Mouse (Mus musculus): Measurements from ENCODE around the gene Ctdnep1. TPM values are rescaled to one million over a fixed set of nuclear protein-coding genes. Genes with fewer than 3 reads are reported as not detected.

Ctdnep1 gene
- polyA plus RNA-seq, 1 experiment from 2014 or later, result 24.4 TPM

DNA sequence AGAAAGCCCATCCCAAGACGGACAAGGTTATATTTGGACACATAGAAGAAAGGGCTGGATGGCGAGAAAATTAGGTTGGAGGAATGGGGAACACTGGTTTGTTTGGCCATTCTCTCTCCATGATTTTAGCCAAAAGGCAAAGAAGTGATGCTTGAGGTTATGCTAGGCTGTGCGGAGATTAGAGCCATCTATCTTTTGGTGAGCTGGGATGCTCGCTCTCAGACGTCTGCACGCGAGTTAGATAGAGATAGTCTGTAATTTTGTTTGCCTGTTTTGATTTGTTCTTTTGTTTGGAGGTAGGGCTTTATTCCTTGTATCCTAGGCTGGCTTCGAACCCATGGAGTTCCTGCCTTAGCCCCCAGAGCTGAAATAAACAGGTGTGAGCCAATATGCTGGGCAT is 20.2 kb downstream of the Ctdnep1 start:
- no peak for DNase-seq
- Histone ChIP-seq H3K4me1 (ENCODE audit: control insufficient read depth, insufficient read depth, low read length) (peaks cover 32% of the 10 kb centered on the region), H3K27me3 (ENCODE audit: control insufficient read depth, insufficient read depth, low read length) (no peaks in the 10 kb centered on the region), H3K4me3 (replicated peaks; ENCODE audit: low read depth, low read length) (peak overlapping the region; percentile 83), H3K4me2 (ENCODE audit: low read length) (peak overlapping the region; percentile 85), H3K9me3 (ENCODE audit: control insufficient read depth, low read length) (no peaks in the 10 kb centered on the region), H3K36me3 (ENCODE audit: control insufficient read depth, insufficient read depth, low read length) (peaks cover 38% of the 10 kb centered on the region), H3K9ac (replicated peaks; ENCODE audit: low read length) (peak overlapping the region; percentile 67), H3K27ac (replicated peaks; ENCODE audit: low read depth, low read length) (peak overlapping the region; percentile 96)
- no peak for ATAC-seq (ENCODE audit: low FRiP score, low TSS enrichment)
- WGBS, result 11% methylated on average over 8 of the region's 8 CpGs

DNA sequence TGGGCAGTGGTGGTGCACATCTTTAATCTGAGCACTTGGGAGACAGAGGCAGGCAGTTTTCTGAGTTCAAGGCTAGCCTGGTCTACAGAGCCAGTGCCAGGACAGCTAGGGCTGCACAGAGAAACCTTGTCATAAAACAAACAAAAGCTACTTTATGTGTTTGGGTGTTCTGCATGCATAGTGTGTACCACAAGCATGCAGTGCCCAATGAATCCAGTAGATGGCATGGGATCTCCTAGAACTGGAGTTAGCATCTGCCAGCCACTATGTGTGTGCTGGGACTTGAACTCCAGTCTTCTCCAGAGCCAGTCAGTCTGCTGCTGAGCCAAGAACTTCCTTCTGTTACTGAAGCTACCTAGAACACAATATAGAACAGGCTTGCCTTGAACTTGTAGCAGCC is 20.9 kb downstream of the Ctdnep1 start:
- H3K4me2 ChIP-seq (ENCODE audit: low read length), result peak overlapping the region; percentile 85
- no peak for ATAC-seq (ENCODE audit: low FRiP score, low TSS enrichment)
- H3K4me1 ChIP-seq (ENCODE audit: control insufficient read depth, insufficient read depth, low read length), result peaks cover 32% of the 10 kb centered on the region
- H3K9ac ChIP-seq (replicated peaks; ENCODE audit: low read length), result no peak overlapping the region; the same call in 1 of the 2 replicates
- peaks cover 45% of the 10 kb centered on the region for H3K36me3 ChIP-seq (ENCODE audit: control insufficient read depth, insufficient read depth, low read length)
- H3K9me3 ChIP-seq (ENCODE audit: control insufficient read depth, low read length), result no peaks in the 10 kb centered on the region
- H3K27me3 ChIP-seq (ENCODE audit: control insufficient read depth, insufficient read depth, low read length), result no peaks in the 10 kb centered on the region
- peak overlapping the region; percentile 83 for H3K4me3 ChIP-seq (replicated peaks; ENCODE audit: low read depth, low read length)
- DNase-seq, result peak; percentile 64
- no peak overlapping the region for H3K27ac ChIP-seq (replicated peaks; ENCODE audit: low read depth, low read length)

DNA sequence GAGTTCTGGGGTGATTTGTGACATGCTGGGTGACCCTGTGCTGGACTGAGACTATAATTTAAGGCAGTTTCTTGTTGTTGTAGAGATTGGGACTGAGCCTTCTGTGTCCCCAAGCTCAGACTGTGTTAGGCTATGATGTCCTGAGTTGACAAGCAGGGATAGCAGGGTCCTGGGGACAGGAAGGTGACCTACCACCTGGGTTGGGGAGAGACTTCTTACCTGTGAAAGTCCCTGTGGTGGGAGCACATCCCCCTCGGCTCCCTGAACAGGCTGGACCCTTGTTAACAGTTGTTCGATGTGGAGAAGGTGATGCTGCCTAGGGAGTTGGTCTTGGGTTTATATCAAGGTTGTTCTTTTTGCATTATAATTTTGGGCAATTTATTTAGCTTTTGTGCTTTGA is 21.5 kb downstream of the Ctdnep1 start:
- Histone ChIP-seq H3K36me3 (ENCODE audit: control insufficient read depth, insufficient read depth, low read length) (peaks cover 51% of the 10 kb centered on the region), H3K9ac (replicated peaks; ENCODE audit: low read length) (peak overlapping the region; percentile 29; the same call in 1 of the 2 replicates), H3K4me1 (ENCODE audit: control insufficient read depth, insufficient read depth, low read length) (peaks cover 32% of the 10 kb centered on the region)

DNA sequence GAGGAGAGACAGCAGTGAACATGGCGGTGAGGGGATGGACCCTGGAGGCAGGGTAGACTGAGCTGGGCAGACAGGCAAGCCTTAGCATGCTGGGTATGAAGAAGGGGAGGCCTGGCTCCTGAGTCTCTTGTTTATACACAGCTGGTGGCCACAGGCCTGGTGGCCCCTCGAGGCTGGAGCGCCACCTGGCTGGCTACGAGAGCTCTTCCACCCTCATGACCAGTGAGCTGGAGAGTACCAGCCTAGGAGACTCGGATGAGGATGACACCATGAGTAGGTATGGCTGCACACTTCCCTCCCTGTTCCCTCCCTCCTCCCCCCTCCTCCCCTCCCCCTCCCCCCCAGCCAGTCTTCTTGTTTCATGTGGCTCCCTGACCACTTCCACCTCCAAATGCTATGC is 24.6 kb downstream of the Ctdnep1 start:
- ATAC-seq (ENCODE audit: low FRiP score, low TSS enrichment) (no peak), DNase-seq (peak; percentile 43)
- WGBS, result 48% methylated on average over 5 of the region's 5 CpGs
- Histone ChIP-seq H3K4me1 (ENCODE audit: control insufficient read depth, insufficient read depth, low read length) (peaks cover 22% of the 10 kb centered on the region), H3K27ac (replicated peaks; ENCODE audit: low read depth, low read length) (no peak overlapping the region), H3K4me3 (replicated peaks; ENCODE audit: low read depth, low read length) (no peak overlapping the region), H3K9me3 (ENCODE audit: control insufficient read depth, low read length) (no peaks in the 10 kb centered on the region), H3K27me3 (ENCODE audit: control insufficient read depth, insufficient read depth, low read length) (no peaks in the 10 kb centered on the region), H3K9ac (replicated peaks; ENCODE audit: low read length) (no peak overlapping the region), H3K36me3 (ENCODE audit: control insufficient read depth, insufficient read depth, low read length) (peaks cover 62% of the 10 kb centered on the region), H3K4me2 (ENCODE audit: low read length) (no peak overlapping the region)

More for the DNA sequence above, 21.5 kb downstream of the Ctdnep1 start:
- ATAC-seq (ENCODE audit: low FRiP score, low TSS enrichment), result no peak
- Histone ChIP-seq H3K27me3 (ENCODE audit: control insufficient read depth, insufficient read depth, low read length) (no peaks in the 10 kb centered on the region), H3K27ac (replicated peaks; ENCODE audit: low read depth, low read length) (no peak overlapping the region), H3K4me3 (replicated peaks; ENCODE audit: low read depth, low read length) (peak overlapping the region; percentile 83; the same call in 1 of the 2 replicates), H3K4me2 (ENCODE audit: low read length) (peak overlapping the region; percentile 85), H3K9me3 (ENCODE audit: control insufficient read depth, low read length) (no peaks in the 10 kb centered on the region)
- DNase-seq, result no peak
- 95% methylated on average over 2 of the region's 2 CpGs for WGBS

DNA sequence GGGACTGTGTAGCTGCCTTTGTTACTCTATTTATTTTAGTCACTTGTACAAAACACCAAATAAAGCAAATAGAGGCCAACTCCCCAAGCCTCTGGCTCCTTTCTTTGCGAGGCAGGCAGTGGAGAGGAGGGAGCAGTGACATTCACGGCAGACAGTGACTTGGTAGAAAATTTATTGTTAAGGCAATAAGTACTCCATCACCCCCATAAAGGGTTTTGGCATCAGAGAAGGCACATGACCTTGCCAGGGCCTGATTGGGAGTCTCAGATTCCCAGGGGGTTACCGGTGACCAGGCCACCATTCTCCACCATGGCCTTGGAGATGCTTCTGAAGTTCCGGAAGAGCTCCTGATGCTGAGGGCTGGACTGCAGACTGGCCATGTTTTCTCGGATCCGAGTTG is 29.1 kb downstream of the Ctdnep1 start:
- Histone ChIP-seq H3K36me3 (ENCODE audit: control insufficient read depth, insufficient read depth, low read length) (peaks cover 92% of the 10 kb centered on the region), H3K4me1 (ENCODE audit: control insufficient read depth, insufficient read depth, low read length) (peaks cover 7% of the 10 kb centered on the region), H3K27ac (replicated peaks; ENCODE audit: low read depth, low read length) (no peak overlapping the region), H3K27me3 (ENCODE audit: control insufficient read depth, insufficient read depth, low read length) (no peaks in the 10 kb centered on the region), H3K4me3 (replicated peaks; ENCODE audit: low read depth, low read length) (no peak overlapping the region), H3K9me3 (ENCODE audit: control insufficient read depth, low read length) (no peaks in the 10 kb centered on the region), H3K9ac (replicated peaks; ENCODE audit: low read length) (no peak overlapping the region), H3K4me2 (ENCODE audit: low read length) (no peak overlapping the region)
- ATAC-seq (ENCODE audit: low FRiP score, low TSS enrichment) (no peak), DNase-seq (no peak)
- 91% methylated on average over 6 of the region's 6 CpGs for WGBS

DNA sequence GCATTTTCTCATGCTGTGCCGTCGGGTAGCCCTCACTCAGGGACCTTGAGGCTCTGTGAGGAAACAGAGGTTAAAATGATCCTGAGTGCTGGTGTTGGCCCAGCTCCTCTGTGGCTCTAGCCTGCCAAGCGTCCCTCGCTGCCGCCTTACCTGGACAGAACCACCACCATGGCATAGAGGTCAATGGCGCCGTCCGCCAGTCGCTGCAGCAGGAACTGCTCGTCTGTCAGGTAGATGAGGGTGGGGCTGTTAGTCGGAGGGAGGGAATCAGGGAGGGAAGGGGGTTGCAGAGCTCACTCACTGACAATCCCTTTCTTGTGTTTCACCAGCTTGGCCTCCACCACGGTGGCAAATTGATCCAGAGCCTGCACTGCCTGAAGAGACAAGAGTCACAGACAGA is 29.6 kb downstream of the Ctdnep1 start:
- no peak overlapping the region for H3K27ac ChIP-seq (replicated peaks; ENCODE audit: low read depth, low read length)
- no peak for ATAC-seq (ENCODE audit: low FRiP score, low TSS enrichment)
- H3K9me3 ChIP-seq (ENCODE audit: control insufficient read depth, low read length), result no peaks in the 10 kb centered on the region
- H3K4me1 ChIP-seq (ENCODE audit: control insufficient read depth, insufficient read depth, low read length), result peaks cover 10% of the 10 kb centered on the region
- no peak overlapping the region for H3K4me3 ChIP-seq (replicated peaks; ENCODE audit: low read depth, low read length)
- H3K27me3 ChIP-seq (ENCODE audit: control insufficient read depth, insufficient read depth, low read length), result no peaks in the 10 kb centered on the region
- no peak for DNase-seq
- no peak overlapping the region for H3K4me2 ChIP-seq (ENCODE audit: low read length)
- H3K9ac ChIP-seq (replicated peaks; ENCODE audit: low read length), result no peak overlapping the region
- H3K36me3 ChIP-seq (ENCODE audit: control insufficient read depth, insufficient read depth, low read length), result peaks cover 87% of the 10 kb centered on the region
- 87% methylated on average over 12 of the region's 12 CpGs for WGBS

DNA sequence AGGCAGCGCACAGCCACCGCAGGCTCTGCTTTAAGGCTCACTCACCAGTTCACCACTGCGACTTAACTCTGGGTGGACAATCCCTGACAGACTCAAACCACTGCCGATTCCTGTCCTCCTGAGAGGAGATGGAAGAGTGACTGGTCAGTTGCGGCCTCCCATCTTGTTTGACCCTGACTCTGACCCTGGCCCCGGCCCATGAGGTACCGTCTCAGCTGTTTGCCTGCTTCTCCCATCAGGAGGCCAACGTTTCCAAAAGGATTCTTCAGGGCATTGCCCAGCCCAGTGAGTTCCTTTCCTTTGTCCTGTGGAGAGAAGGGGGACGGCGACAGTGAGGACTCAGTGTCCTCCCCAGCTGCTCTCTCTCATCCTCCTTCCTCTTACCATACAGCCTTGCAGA is 30.0 kb downstream of the Ctdnep1 start:
- DNase-seq, result no peak
- H3K4me1 ChIP-seq (ENCODE audit: control insufficient read depth, insufficient read depth, low read length), result peaks cover 10% of the 10 kb centered on the region
- no peak for ATAC-seq (ENCODE audit: low FRiP score, low TSS enrichment)
- H3K9ac ChIP-seq (replicated peaks; ENCODE audit: low read length), result no peak overlapping the region
- H3K4me3 ChIP-seq (replicated peaks; ENCODE audit: low read depth, low read length), result no peak overlapping the region
- H3K36me3 ChIP-seq (ENCODE audit: control insufficient read depth, insufficient read depth, low read length), result peaks cover 83% of the 10 kb centered on the region
- no peaks in the 10 kb centered on the region for H3K9me3 ChIP-seq (ENCODE audit: control insufficient read depth, low read length)
- H3K27ac ChIP-seq (replicated peaks; ENCODE audit: low read depth, low read length), result no peak overlapping the region
- no peak overlapping the region for H3K4me2 ChIP-seq (ENCODE audit: low read length)
- H3K27me3 ChIP-seq (ENCODE audit: control insufficient read depth, insufficient read depth, low read length), result no peaks in the 10 kb centered on the region
- 78% methylated on average over 10 of the region's 10 CpGs for WGBS

DNA sequence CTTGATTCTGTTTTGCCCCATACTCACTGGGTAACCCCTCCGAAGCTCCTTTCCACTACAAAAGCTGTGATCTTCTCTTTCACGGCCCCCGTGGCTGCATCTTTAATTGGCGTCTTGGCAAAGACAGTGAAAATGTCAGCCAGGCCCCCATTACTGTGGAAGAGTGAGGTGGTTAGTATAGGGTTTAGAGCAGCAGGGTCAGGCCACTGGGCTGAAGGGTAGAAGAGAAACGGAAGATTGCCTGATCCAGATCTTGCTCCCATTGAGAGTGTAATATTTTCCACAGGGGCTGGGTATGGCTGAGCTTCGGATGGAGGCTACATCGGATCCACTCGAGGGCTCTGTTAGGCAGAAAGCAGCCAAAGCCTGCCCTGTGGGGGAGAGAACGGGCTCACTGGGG is 32.0 kb downstream of the Ctdnep1 start:
- no peak for ATAC-seq (ENCODE audit: low FRiP score, low TSS enrichment)
- Histone ChIP-seq H3K4me1 (ENCODE audit: control insufficient read depth, insufficient read depth, low read length) (peaks cover 22% of the 10 kb centered on the region), H3K9me3 (ENCODE audit: control insufficient read depth, low read length) (no peaks in the 10 kb centered on the region), H3K27ac (replicated peaks; ENCODE audit: low read depth, low read length) (no peak overlapping the region), H3K9ac (replicated peaks; ENCODE audit: low read length) (no peak overlapping the region), H3K4me3 (replicated peaks; ENCODE audit: low read depth, low read length) (no peak overlapping the region), H3K36me3 (ENCODE audit: control insufficient read depth, insufficient read depth, low read length) (peaks cover 63% of the 10 kb centered on the region), H3K4me2 (ENCODE audit: low read length) (no peak overlapping the region), H3K27me3 (ENCODE audit: control insufficient read depth, insufficient read depth, low read length) (no peaks in the 10 kb centered on the region)
- no peak for DNase-seq
- WGBS, result 88% methylated on average over 9 of the region's 9 CpGs

DNA sequence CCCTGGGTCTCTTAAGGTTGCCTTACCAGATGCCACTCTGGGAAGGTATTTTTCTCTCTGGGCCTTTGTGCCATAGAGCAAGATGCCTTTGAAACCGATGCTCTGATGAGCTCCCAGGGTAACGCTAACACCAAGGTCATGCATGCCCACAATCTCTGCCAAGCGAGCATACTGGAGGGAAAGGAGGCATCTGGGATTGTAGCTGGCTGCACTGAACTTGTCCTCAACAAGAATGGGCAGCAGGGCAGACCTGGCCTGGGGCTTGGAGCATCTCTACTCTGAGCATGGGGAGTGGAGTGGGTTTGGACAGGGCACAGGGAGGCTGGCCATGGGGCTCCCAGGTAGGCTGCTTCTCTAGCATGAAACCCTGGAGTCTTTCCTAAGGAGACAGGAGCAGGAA is 32.5 kb downstream of the Ctdnep1 start:
- no peak overlapping the region for H3K27ac ChIP-seq (replicated peaks; ENCODE audit: low read depth, low read length)
- ATAC-seq (ENCODE audit: low FRiP score, low TSS enrichment) (no peak), DNase-seq (no peak)
- H3K36me3 ChIP-seq (ENCODE audit: control insufficient read depth, insufficient read depth, low read length), result peaks cover 58% of the 10 kb centered on the region
- H3K4me3 ChIP-seq (replicated peaks; ENCODE audit: low read depth, low read length), result no peak overlapping the region
- H3K9ac ChIP-seq (replicated peaks; ENCODE audit: low read length), result no peak overlapping the region
- no peak overlapping the region for H3K4me2 ChIP-seq (ENCODE audit: low read length)
- no peaks in the 10 kb centered on the region for H3K9me3 ChIP-seq (ENCODE audit: control insufficient read depth, low read length)
- WGBS, result 85% methylated on average over 3 of the region's 3 CpGs
- peaks cover 22% of the 10 kb centered on the region for H3K4me1 ChIP-seq (ENCODE audit: control insufficient read depth, insufficient read depth, low read length)
- no peaks in the 10 kb centered on the region for H3K27me3 ChIP-seq (ENCODE audit: control insufficient read depth, insufficient read depth, low read length)

Data from midbrain, embryonic 14.5 days (tissue).